Mouse (Mus musculus): ENCODE results near the gene Ciita. TPM values are rescaled to one million over a fixed set of nuclear protein-coding genes. Genes with fewer than 3 reads are reported as not detected.

Ciita gene
- polyA plus RNA-seq, 1 experiment from 2014 or later: 0.49 TPM

GRCm38 (mm10) chr16:10534567-10534966, 54.7 kb downstream of the Ciita start:
- ATAC-seq: no peak
- H3K9ac ChIP-seq (replicated peaks; ENCODE audit: low read depth, low read length): no peak overlapping the region
- H3K4me1 ChIP-seq (replicated peaks; ENCODE audit: control insufficient read depth, insufficient read depth, low read length): peaks cover 11% of the 10 kb centered on the region
- H3K27ac ChIP-seq (ENCODE audit: low read length): no peak overlapping the region
- no peaks in the 10 kb centered on the region for H3K27me3 ChIP-seq (replicated peaks; ENCODE audit: control insufficient read depth, insufficient read depth, low read length)
- H3K36me3 ChIP-seq (ENCODE audit: control insufficient read depth, insufficient read depth): no peaks in the 10 kb centered on the region
- no peak overlapping the region for H3K4me3 ChIP-seq (replicated peaks; ENCODE audit: low read length)
- no peaks in the 10 kb centered on the region for H3K9me3 ChIP-seq (ENCODE audit: control insufficient read depth, low read length)
- 60% methylated on average over 7 of the region's 7 CpGs for WGBS
- H3K4me2 ChIP-seq (ENCODE audit: low read length): no peak overlapping the region

DNA sequence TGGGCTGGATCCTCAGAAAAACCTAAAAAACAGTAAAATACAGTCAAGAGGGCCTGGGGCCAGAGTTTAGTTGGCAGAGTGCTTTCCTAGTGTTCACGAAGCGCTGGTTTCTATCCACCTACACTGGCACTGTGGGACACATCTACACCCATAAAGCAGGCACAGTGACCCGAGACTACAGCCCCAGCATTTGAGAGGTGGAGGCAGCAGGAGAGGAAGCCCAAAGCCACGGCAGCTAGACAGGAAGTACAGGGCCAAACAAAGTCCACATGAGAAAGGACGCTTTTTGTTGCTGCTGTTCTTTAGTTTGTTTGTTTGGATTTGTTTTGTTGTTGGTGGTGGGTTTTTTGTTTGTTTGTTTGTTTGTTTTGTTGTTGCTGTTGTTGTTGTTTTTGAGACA, 56.5 kb downstream of the Ciita start:
- Histone ChIP-seq H3K27ac (ENCODE audit: low read length) (no peak overlapping the region), H3K9ac (replicated peaks; ENCODE audit: low read depth, low read length) (no peak overlapping the region), H3K27me3 (replicated peaks; ENCODE audit: control insufficient read depth, insufficient read depth, low read length) (no peaks in the 10 kb centered on the region), H3K9me3 (ENCODE audit: control insufficient read depth, low read length) (no peaks in the 10 kb centered on the region), H3K4me3 (replicated peaks; ENCODE audit: low read length) (no peak overlapping the region), H3K4me2 (ENCODE audit: low read length) (no peak overlapping the region), H3K4me1 (replicated peaks; ENCODE audit: control insufficient read depth, insufficient read depth, low read length) (peaks cover 29% of the 10 kb centered on the region), H3K36me3 (ENCODE audit: control insufficient read depth, insufficient read depth) (no peaks in the 10 kb centered on the region)
- WGBS: 86% methylated on average over 5 of the region's 5 CpGs
- no peak for ATAC-seq

DNA sequence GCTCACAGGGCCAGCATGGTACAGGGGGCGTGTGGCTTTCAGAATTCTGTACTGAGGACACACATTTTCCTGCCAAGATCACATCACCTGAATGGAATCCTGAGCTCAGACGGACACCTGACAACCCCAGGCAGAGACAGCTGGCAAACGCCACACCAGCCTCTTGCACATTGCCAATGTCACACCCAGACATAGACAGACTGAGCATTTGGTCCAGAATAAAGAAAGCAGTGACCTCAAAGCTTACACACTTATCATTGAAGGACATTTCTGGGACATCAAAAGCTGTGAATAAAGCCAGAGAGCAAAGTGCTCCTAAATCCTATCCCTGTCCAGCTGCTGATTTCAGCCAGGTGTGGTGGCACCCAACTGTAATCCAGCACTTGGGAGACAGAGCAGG, 57.1 kb downstream of the Ciita start:
- Histone ChIP-seq H3K27me3 (replicated peaks; ENCODE audit: control insufficient read depth, insufficient read depth, low read length) (no peaks in the 10 kb centered on the region), H3K9ac (replicated peaks; ENCODE audit: low read depth, low read length) (no peak overlapping the region), H3K4me3 (replicated peaks; ENCODE audit: low read length) (no peak overlapping the region), H3K36me3 (ENCODE audit: control insufficient read depth, insufficient read depth) (no peaks in the 10 kb centered on the region), H3K27ac (ENCODE audit: low read length) (no peak overlapping the region), H3K9me3 (ENCODE audit: control insufficient read depth, low read length) (no peaks in the 10 kb centered on the region), H3K4me2 (ENCODE audit: low read length) (no peak overlapping the region), H3K4me1 (replicated peaks; ENCODE audit: control insufficient read depth, insufficient read depth, low read length) (peaks cover 35% of the 10 kb centered on the region)
- ATAC-seq: no peak
- 64% methylated on average over 3 of the region's 3 CpGs for WGBS

DNA sequence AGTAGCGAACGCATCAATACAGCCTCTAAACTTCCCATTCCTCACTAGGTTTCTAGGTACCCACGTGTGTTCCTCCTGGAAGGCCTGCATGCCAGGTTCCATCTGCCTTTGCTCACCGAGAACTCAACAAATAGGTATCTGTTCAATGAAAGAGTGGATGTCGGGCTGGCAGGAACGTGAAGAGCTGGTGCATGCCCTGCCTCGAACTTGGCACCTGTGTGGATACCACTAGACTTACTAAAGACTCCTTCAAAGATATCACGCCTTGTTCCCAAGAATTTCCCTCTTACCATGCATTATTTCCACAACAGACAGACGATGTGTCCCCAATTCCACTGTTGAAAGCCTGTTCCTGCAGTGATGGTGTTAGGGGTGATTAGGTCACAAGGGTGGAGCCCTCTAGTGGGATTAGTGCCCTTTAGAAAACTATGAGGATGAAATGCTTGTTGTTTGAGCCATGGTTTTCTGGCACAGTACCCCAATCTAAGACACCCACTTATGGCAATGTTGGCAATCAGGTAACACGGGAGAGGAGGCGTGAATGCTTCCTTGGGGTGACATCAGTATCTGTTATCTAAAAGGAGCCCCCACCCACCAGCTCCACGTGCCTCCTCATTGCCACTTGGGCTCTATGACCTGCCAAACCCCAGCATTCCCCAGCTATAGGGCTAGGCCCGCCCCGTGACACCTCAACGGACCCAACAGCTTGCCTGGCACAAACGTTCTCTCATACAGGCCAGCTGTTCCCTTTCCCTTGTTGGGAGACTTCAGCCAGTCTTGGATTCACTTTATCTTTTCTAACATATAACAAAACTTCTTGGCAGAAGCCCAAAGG, 61.1 kb downstream of the Ciita start:
- Histone ChIP-seq H3K4me1 (replicated peaks; ENCODE audit: control insufficient read depth, insufficient read depth, low read length) (peaks cover 40% of the 10 kb centered on the region), H3K27me3 (replicated peaks; ENCODE audit: control insufficient read depth, insufficient read depth, low read length) (no peaks in the 10 kb centered on the region), H3K9ac (replicated peaks; ENCODE audit: low read depth, low read length) (peak overlapping the region; percentile 74; the same call in 1 of the 2 replicates), H3K27ac (ENCODE audit: low read length) (no peak overlapping the region), H3K36me3 (ENCODE audit: control insufficient read depth, insufficient read depth) (no peaks in the 10 kb centered on the region), H3K4me2 (ENCODE audit: low read length) (peak overlapping the region; percentile 84), H3K4me3 (replicated peaks; ENCODE audit: low read length) (peak overlapping the region; percentile 62), H3K9me3 (ENCODE audit: control insufficient read depth, low read length) (no peaks in the 10 kb centered on the region)
- no peak for ATAC-seq
- 62% methylated on average over 16 of the region's 16 CpGs for WGBS

- H3K27ac ChIP-seq (ENCODE audit: low read length): no peak overlapping the region
- H3K4me1 ChIP-seq (replicated peaks; ENCODE audit: control insufficient read depth, insufficient read depth, low read length): peaks cover 46% of the 10 kb centered on the region
- H3K4me3 ChIP-seq (replicated peaks; ENCODE audit: low read length): peak overlapping the region; percentile 62
- no peaks in the 10 kb centered on the region for H3K36me3 ChIP-seq (ENCODE audit: control insufficient read depth, insufficient read depth)
- H3K9ac ChIP-seq (replicated peaks; ENCODE audit: low read depth, low read length): peak overlapping the region; percentile 74
- ATAC-seq: no peak
- no peaks in the 10 kb centered on the region for H3K27me3 ChIP-seq (replicated peaks; ENCODE audit: control insufficient read depth, insufficient read depth, low read length)
- H3K4me2 ChIP-seq (ENCODE audit: low read length): peak overlapping the region; percentile 84
- WGBS: 27% methylated on average over 7 of the region's 7 CpGs
- no peaks in the 10 kb centered on the region for H3K9me3 ChIP-seq (ENCODE audit: control insufficient read depth, low read length)
Observed at GRCm38 (mm10) chr16:10541598-10541930, 61.7 kb downstream of the Ciita start.

DNA sequence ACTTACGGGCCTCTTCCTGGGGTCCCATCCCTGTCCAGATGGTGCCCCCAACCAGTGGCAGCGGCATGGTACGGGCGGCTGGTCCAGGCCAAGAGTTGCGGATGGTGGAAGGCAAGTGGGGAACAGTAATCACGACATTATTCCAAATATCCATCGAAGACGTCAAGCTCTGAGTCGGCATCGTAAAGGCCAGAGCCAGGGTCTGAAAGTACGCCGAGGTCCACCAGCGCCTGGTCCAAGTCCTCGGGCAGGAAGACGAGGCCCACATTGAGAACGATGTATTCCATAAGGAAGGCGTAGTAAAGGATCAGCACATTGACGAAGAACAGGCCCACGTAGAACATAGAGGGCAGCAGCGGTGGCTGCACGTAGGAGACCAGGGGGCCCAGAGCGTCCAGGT, 62.4 kb downstream of the Ciita start:
- 3% methylated on average over 22 of the region's 22 CpGs for WGBS
- Histone ChIP-seq H3K4me2 (ENCODE audit: low read length) (peak overlapping the region; percentile 84), H3K27me3 (replicated peaks; ENCODE audit: control insufficient read depth, insufficient read depth, low read length) (no peaks in the 10 kb centered on the region), H3K36me3 (ENCODE audit: control insufficient read depth, insufficient read depth) (no peaks in the 10 kb centered on the region), H3K4me3 (replicated peaks; ENCODE audit: low read length) (peak overlapping the region; percentile 62), H3K9ac (replicated peaks; ENCODE audit: low read depth, low read length) (peak overlapping the region; percentile 74), H3K4me1 (replicated peaks; ENCODE audit: control insufficient read depth, insufficient read depth, low read length) (peaks cover 51% of the 10 kb centered on the region), H3K27ac (ENCODE audit: low read length) (no peak overlapping the region), H3K9me3 (ENCODE audit: control insufficient read depth, low read length) (no peaks in the 10 kb centered on the region)
- peak; percentile 4 for ATAC-seq

DNA sequence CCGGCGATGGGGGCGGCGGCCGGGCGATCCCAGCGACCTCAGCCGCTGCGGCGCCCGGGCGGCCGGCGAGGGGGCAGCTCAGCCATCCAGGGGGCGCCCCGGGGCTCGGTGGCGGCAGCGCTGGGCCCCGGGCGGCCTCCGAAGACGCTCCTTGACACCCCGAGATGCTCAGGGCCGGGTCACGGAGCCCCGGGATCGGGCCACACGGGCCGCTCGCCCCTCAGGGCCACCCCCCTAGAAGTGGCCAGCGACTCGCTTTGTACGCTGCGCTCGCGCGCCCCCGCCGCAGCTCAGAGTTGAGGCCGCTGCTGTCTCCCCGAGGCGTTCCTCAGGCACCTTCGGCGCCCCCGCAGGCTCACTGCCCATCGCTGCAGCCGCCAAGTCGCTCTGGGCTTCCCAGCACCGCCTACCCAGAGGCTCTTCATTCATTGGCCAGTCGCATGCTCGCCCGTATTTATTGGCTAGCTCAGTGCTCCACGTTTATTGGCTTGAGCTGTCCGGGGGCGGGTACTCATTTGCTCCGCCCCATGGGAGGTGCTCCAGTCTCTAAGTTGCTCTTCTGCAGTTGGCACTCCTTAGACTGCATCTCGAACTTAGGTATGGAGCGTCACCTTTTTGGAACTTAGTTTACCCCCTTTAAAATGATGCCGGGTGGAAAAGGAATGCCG, 63.0 kb downstream of the Ciita start, which contains the start of gene Dexi:
TSS of gene Dexi (minus strand) at position 357 of the 668 bp plus-strand sequence.
- H3K4me1 ChIP-seq (replicated peaks; ENCODE audit: control insufficient read depth, insufficient read depth, low read length): peaks cover 51% of the 10 kb centered on the region
- peak within 1 kb of the TSS; percentile 74 for H3K9ac ChIP-seq (replicated peaks; ENCODE audit: low read depth, low read length)
- under 1% methylated on average over 59 of the region's 61 CpGs for WGBS
- H3K27me3 ChIP-seq (replicated peaks; ENCODE audit: control insufficient read depth, insufficient read depth, low read length): no peaks in the 10 kb centered on the region
- ATAC-seq: peak; percentile 95
- peak within 1 kb of the TSS; percentile 84 for H3K4me2 ChIP-seq (ENCODE audit: low read length)
- H3K9me3 ChIP-seq (ENCODE audit: control insufficient read depth, low read length): no peaks in the 10 kb centered on the region
- H3K4me3 ChIP-seq (replicated peaks; ENCODE audit: low read length): peak within 1 kb of the TSS; percentile 62
- H3K36me3 ChIP-seq (ENCODE audit: control insufficient read depth, insufficient read depth): no peaks in the 10 kb centered on the region
- peak within 1 kb of the TSS; percentile 56; the same call in 1 of the 2 replicates for H3K27ac ChIP-seq (ENCODE audit: low read length)

GRCm38 (mm10) chr16:10544995-10545622, 65.2 kb downstream of the Ciita start, which contains the start of gene Clec16a:
Gene Clec16a (plus strand): TSS chr16:10545339.
- Histone ChIP-seq H3K36me3 (ENCODE audit: control insufficient read depth, insufficient read depth) (no peaks in the 10 kb centered on the region), H3K4me2 (ENCODE audit: low read length) (peak within 1 kb of the TSS; percentile 70), H3K9me3 (ENCODE audit: control insufficient read depth, low read length) (no peaks in the 10 kb centered on the region), H3K4me3 (replicated peaks; ENCODE audit: low read length) (peak within 1 kb of the TSS; percentile 70), H3K27ac (ENCODE audit: low read length) (no peak within 1 kb of the TSS), H3K4me1 (replicated peaks; ENCODE audit: control insufficient read depth, insufficient read depth, low read length) (peaks cover 37% of the 10 kb centered on the region), H3K27me3 (replicated peaks; ENCODE audit: control insufficient read depth, insufficient read depth, low read length) (no peaks in the 10 kb centered on the region), H3K9ac (replicated peaks; ENCODE audit: low read depth, low read length) (peak within 1 kb of the TSS; percentile 78)
- peak; percentile 92 for ATAC-seq
- WGBS: under 1% methylated on average over 58 of the region's 58 CpGs

DNA sequence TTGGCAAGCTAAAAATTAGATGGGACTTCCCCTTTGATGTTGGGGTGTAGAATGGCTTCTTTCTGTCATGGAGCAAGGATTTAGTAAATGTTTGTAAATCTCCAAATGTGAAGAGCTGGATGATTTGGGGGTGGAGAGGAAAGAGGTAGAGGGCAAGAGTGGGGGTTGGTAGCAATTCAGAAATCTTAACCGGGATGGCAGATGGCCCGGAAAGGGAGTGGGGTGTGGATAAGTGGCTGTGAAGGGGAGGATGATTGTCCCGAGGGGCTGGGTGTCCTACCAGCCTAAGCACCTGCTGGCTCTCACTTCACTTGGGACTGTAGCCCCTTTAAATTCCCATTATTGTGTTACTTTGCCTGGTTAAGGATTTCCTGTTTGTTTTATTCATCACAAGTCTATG, 67.0 kb downstream of the Ciita start:
- Histone ChIP-seq H3K9ac (replicated peaks; ENCODE audit: low read depth, low read length) (no peak overlapping the region), H3K4me1 (replicated peaks; ENCODE audit: control insufficient read depth, insufficient read depth, low read length) (peaks cover 19% of the 10 kb centered on the region), H3K4me3 (replicated peaks; ENCODE audit: low read length) (no peak overlapping the region), H3K27ac (ENCODE audit: low read length) (no peak overlapping the region), H3K27me3 (replicated peaks; ENCODE audit: control insufficient read depth, insufficient read depth, low read length) (no peaks in the 10 kb centered on the region), H3K4me2 (ENCODE audit: low read length) (no peak overlapping the region), H3K9me3 (ENCODE audit: control insufficient read depth, low read length) (no peaks in the 10 kb centered on the region), H3K36me3 (ENCODE audit: control insufficient read depth, insufficient read depth) (no peaks in the 10 kb centered on the region)
- no peak for ATAC-seq
- WGBS: 58% methylated on average over 3 of the region's 3 CpGs
